Mouse (Mus musculus): ENCODE data around the gene Suz12. TPM values are rescaled to one million over a fixed set of nuclear protein-coding genes. Genes with fewer than 3 reads are reported as not detected.
"Not testable (repeated sequence)": the region's sequence is repeated elsewhere in the genome, so short reads cannot be mapped to it uniquely, and the experiment has no call there.

The Suz12 gene
- polyA plus RNA-seq, 1 experiment = 3.6 TPM

- H3K36me3 ChIP-seq (ENCODE audit: control insufficient read depth, insufficient read depth, low read length) = no peaks in the 10 kb centered on the region
- DNase-seq (ENCODE audit: low read depth in 1 of 2, low spot score in 2 of 2) = no peak
- H3K27me3 ChIP-seq (ENCODE audit: control insufficient read depth, insufficient read depth, low read length) = peaks cover 11% of the 10 kb centered on the region
- peaks cover 5% of the 10 kb centered on the region; the same call in 1 of the 2 replicates for H3K4me1 ChIP-seq (ENCODE audit: control insufficient read depth, insufficient read depth, insufficient read length)
- TF ChIP-seq POLR2A (IDR thresholded peaks at IDR 0.05; ENCODE audit: low read depth, low read length) (no peak), CTCF (IDR thresholded peaks at IDR 0.05; ENCODE audit: extremely low read depth, insufficient read depth, insufficient read length, insufficient replicate concordance) (no peak)
- no peak overlapping the region for H3K27ac ChIP-seq (ENCODE audit: insufficient read depth, low read length)
- no peak overlapping the region for H3K4me3 ChIP-seq (ENCODE audit: extremely low read depth, insufficient read depth, insufficient read length)
- WGBS = 68% methylated on average over 2 of the region's 2 CpGs
Measured at GRCm38 (mm10) chr11:79975377-79975776, 17.5 kb upstream of the Suz12 start.

GRCm38 (mm10) chr11:79976222-79976621, 16.7 kb upstream of the Suz12 start:
- TF ChIP-seq CTCF (IDR thresholded peaks at IDR 0.05; ENCODE audit: extremely low read depth, insufficient read depth, insufficient read length, insufficient replicate concordance) (no peak), POLR2A (IDR thresholded peaks at IDR 0.05; ENCODE audit: low read depth, low read length) (no peak)
- 97% methylated on average over 1 of the region's 1 CpGs for WGBS
- H3K27me3 ChIP-seq (ENCODE audit: control insufficient read depth, insufficient read depth, low read length) = peaks cover 11% of the 10 kb centered on the region
- no peak overlapping the region for H3K4me3 ChIP-seq (ENCODE audit: extremely low read depth, insufficient read depth, insufficient read length)
- no peaks in the 10 kb centered on the region for H3K36me3 ChIP-seq (ENCODE audit: control insufficient read depth, insufficient read depth, low read length)
- no peak overlapping the region for H3K27ac ChIP-seq (ENCODE audit: insufficient read depth, low read length)
- DNase-seq (ENCODE audit: low read depth in 1 of 2, low spot score in 2 of 2) = no peak
- H3K4me1 ChIP-seq (ENCODE audit: control insufficient read depth, insufficient read depth, insufficient read length) = peaks cover 5% of the 10 kb centered on the region; the same call in 1 of the 2 replicates

- WGBS = 89% methylated on average over 6 of the region's 6 CpGs
- not testable (repeated sequence) for H3K27ac ChIP-seq (ENCODE audit: insufficient read depth, low read length); DNase-seq (ENCODE audit: low read depth in 1 of 2, low spot score in 2 of 2); H3K36me3 ChIP-seq (ENCODE audit: control insufficient read depth, insufficient read depth, low read length); H3K4me1 ChIP-seq (ENCODE audit: control insufficient read depth, insufficient read depth, insufficient read length); H3K4me3 ChIP-seq (ENCODE audit: extremely low read depth, insufficient read depth, insufficient read length)
- peaks cover 11% of the 10 kb centered on the region for H3K27me3 ChIP-seq (ENCODE audit: control insufficient read depth, insufficient read depth, low read length)
Measured at GRCm38 (mm10) chr11:79976645-79977044, 16.3 kb upstream of the Suz12 start.

- H3K4me1 ChIP-seq (ENCODE audit: control insufficient read depth, insufficient read depth, insufficient read length); H3K4me3 ChIP-seq (ENCODE audit: extremely low read depth, insufficient read depth, insufficient read length); H3K27ac ChIP-seq (ENCODE audit: insufficient read depth, low read length); DNase-seq (ENCODE audit: low read depth in 1 of 2, low spot score in 2 of 2); H3K36me3 ChIP-seq (ENCODE audit: control insufficient read depth, insufficient read depth, low read length): not testable (repeated sequence)
- H3K27me3 ChIP-seq (ENCODE audit: control insufficient read depth, insufficient read depth, low read length) = peaks cover 11% of the 10 kb centered on the region
- WGBS = 96% methylated on average over 14 of the region's 14 CpGs
Measured at GRCm38 (mm10) chr11:79977061-79977460, 15.8 kb upstream of the Suz12 start.

GRCm38 (mm10) chr11:79977747-79978146, 15.2 kb upstream of the Suz12 start:
- not testable (repeated sequence) for DNase-seq (ENCODE audit: low read depth in 1 of 2, low spot score in 2 of 2); H3K27ac ChIP-seq (ENCODE audit: insufficient read depth, low read length); H3K36me3 ChIP-seq (ENCODE audit: control insufficient read depth, insufficient read depth, low read length); H3K4me1 ChIP-seq (ENCODE audit: control insufficient read depth, insufficient read depth, insufficient read length); H3K4me3 ChIP-seq (ENCODE audit: extremely low read depth, insufficient read depth, insufficient read length)
- peaks cover 10% of the 10 kb centered on the region for H3K27me3 ChIP-seq (ENCODE audit: control insufficient read depth, insufficient read depth, low read length)
- WGBS = 84% methylated on average over 4 of the region's 4 CpGs

- Histone ChIP-seq H3K36me3 (ENCODE audit: control insufficient read depth, insufficient read depth, low read length) (no peaks in the 10 kb centered on the region), H3K27ac (ENCODE audit: insufficient read depth, low read length) (no peak overlapping the region), H3K27me3 (ENCODE audit: control insufficient read depth, insufficient read depth, low read length) (no peaks in the 10 kb centered on the region), H3K4me1 (ENCODE audit: control insufficient read depth, insufficient read depth, insufficient read length) (no peaks in the 10 kb centered on the region), H3K4me3 (ENCODE audit: extremely low read depth, insufficient read depth, insufficient read length) (no peak overlapping the region)
- TF ChIP-seq CTCF (IDR thresholded peaks at IDR 0.05; ENCODE audit: extremely low read depth, insufficient read depth, insufficient read length, insufficient replicate concordance) (no peak), POLR2A (IDR thresholded peaks at IDR 0.05; ENCODE audit: low read depth, low read length) (no peak)
- 89% methylated on average over 4 of the region's 4 CpGs for WGBS
- no peak for DNase-seq (ENCODE audit: low read depth in 1 of 2, low spot score in 2 of 2)
Measured at GRCm38 (mm10) chr11:79986886-79987285, 6.0 kb upstream of the Suz12 start.

GRCm38 (mm10) chr11:79987896-79988295, 5.0 kb upstream of the Suz12 start:
- WGBS = 91% methylated on average over 3 of the region's 3 CpGs
- H3K4me1 ChIP-seq (ENCODE audit: control insufficient read depth, insufficient read depth, insufficient read length) = no peaks in the 10 kb centered on the region
- no peak for DNase-seq (ENCODE audit: low read depth in 1 of 2, low spot score in 2 of 2)
- H3K36me3 ChIP-seq (ENCODE audit: control insufficient read depth, insufficient read depth, low read length) = no peaks in the 10 kb centered on the region
- no peak overlapping the region for H3K27ac ChIP-seq (ENCODE audit: insufficient read depth, low read length)
- TF ChIP-seq POLR2A (IDR thresholded peaks at IDR 0.05; ENCODE audit: low read depth, low read length) = no peak
- TF ChIP-seq CTCF (IDR thresholded peaks at IDR 0.05; ENCODE audit: extremely low read depth, insufficient read depth, insufficient read length, insufficient replicate concordance) = no peak
- H3K27me3 ChIP-seq (ENCODE audit: control insufficient read depth, insufficient read depth, low read length) = no peaks in the 10 kb centered on the region
- H3K4me3 ChIP-seq (ENCODE audit: extremely low read depth, insufficient read depth, insufficient read length) = no peak overlapping the region

- Histone ChIP-seq H3K4me1 (ENCODE audit: control insufficient read depth, insufficient read depth, insufficient read length) (no peaks in the 10 kb centered on the region), H3K27me3 (ENCODE audit: control insufficient read depth, insufficient read depth, low read length) (peaks cover 3% of the 10 kb centered on the region; the same call in 1 of the 2 replicates), H3K36me3 (ENCODE audit: control insufficient read depth, insufficient read depth, low read length) (no peaks in the 10 kb centered on the region), H3K4me3 (ENCODE audit: extremely low read depth, insufficient read depth, insufficient read length) (no peak overlapping the region), H3K27ac (ENCODE audit: insufficient read depth, low read length) (no peak overlapping the region)
- no peak for TF ChIP-seq POLR2A (IDR thresholded peaks at IDR 0.05; ENCODE audit: low read depth, low read length)
- no peak for TF ChIP-seq CTCF (IDR thresholded peaks at IDR 0.05; ENCODE audit: extremely low read depth, insufficient read depth, insufficient read length, insufficient replicate concordance)
- DNase-seq (ENCODE audit: low read depth in 1 of 2, low spot score in 2 of 2) = no peak
- WGBS = 90% methylated on average over 2 of the region's 2 CpGs
Measured at GRCm38 (mm10) chr11:79990120-79990519, 2.8 kb upstream of the Suz12 start.

All from spleen, adult 2 months (tissue).